ENCODE assay signal across 8 mouse cellular contexts in genomic region chr9:99449886-99450647, GRCm38 (mm10). TPM values are rescaled to one million over a fixed set of nuclear protein-coding genes. Genes with fewer than 3 reads are reported as not detected.
DNase-seq lines count a peak whose midpoint lies in the region; ATAC-seq and TF ChIP-seq lines count a peak whose summit lies in the region.

No protein-coding gene starts in this region.

- 0 out of 2 replicates have a peak, but pooled peaks cover 10% of the 10 kb centered on the region for H3K4me1 ChIP-seq in forebrain, embryonic 13.5 days
- peaks cover 7% of the 10 kb centered on the region for H3K4me1 ChIP-seq in forebrain, embryonic 10.5 days
- no peaks in the 10 kb centered on the region for H3K4me1 ChIP-seq in lung, embryonic 14.5 days (ENCODE audit: insufficient read depth)
- peaks cover 9% of the 10 kb centered on the region for H3K4me1 ChIP-seq in embryonic fibroblast, embryonic 13.5 days (ENCODE audit: control insufficient read depth, insufficient read depth, low read length)

- WGBS in forebrain, embryonic 13.5 days: 53% methylated on average over 9 of the region's 9 CpGs
- 44% methylated on average over 9 of the region's 9 CpGs for WGBS in forebrain, embryonic 10.5 days
- 31% methylated on average over 9 of the region's 9 CpGs for WGBS in lung, embryonic 14.5 days

- no peaks in the 10 kb centered on the region for H3K9me3 ChIP-seq in forebrain, embryonic 13.5 days (replicated peaks)
- no peaks in the 10 kb centered on the region for H3K9me3 ChIP-seq in forebrain, embryonic 10.5 days
- H3K9me3 ChIP-seq in lung, embryonic 14.5 days (ENCODE audit: low read depth, low read length): no peaks in the 10 kb centered on the region

- no peak overlapping the region for H3K4me3 ChIP-seq in forebrain, embryonic 13.5 days
- H3K4me3 ChIP-seq in forebrain, embryonic 10.5 days: no peak overlapping the region
- no peak overlapping the region for H3K4me3 ChIP-seq in lung, embryonic 14.5 days (ENCODE audit: low read depth, low read length)
- no peak overlapping the region for H3K4me3 ChIP-seq in embryonic fibroblast, embryonic 13.5 days (ENCODE audit: insufficient read depth, low read length)

- no peak overlapping the region for H3K9ac ChIP-seq in forebrain, embryonic 13.5 days
- H3K9ac ChIP-seq in lung, embryonic 14.5 days: no peak overlapping the region

- peaks cover 15% of the 10 kb centered on the region for H3K27me3 ChIP-seq in forebrain, embryonic 13.5 days
- peaks cover 24% of the 10 kb centered on the region for H3K27me3 ChIP-seq in forebrain, embryonic 10.5 days (ENCODE audit: poor library complexity, severe bottlenecking)
- H3K27me3 ChIP-seq in lung, embryonic 14.5 days (ENCODE audit: insufficient read depth, low read length): 0 out of 2 replicates have a peak, but pooled peaks cover 7% of the 10 kb centered on the region

- TF ChIP-seq CTCF in lung, embryonic 14.5 days (IDR thresholded peaks at IDR 0.05; ENCODE audit: low read depth): peak; percentile 54
- TF ChIP-seq CTCF in embryonic fibroblast, embryonic 13.5 days (IDR thresholded peaks at IDR 0.05; ENCODE audit: borderline replicate concordance, insufficient read depth, low read length): peak; percentile 47; the same call in 1 of the 2 replicates

- no peak overlapping the region for H3K4me2 ChIP-seq in forebrain, embryonic 13.5 days
- no peak overlapping the region for H3K4me2 ChIP-seq in lung, embryonic 14.5 days

- no peak for TF ChIP-seq POLR2A in embryonic fibroblast, embryonic 13.5 days (IDR thresholded peaks at IDR 0.05; ENCODE audit: low read depth, low read length)

- ATAC-seq in forebrain, embryonic 13.5 days: peak; percentile 48; the same call in 1 of the 2 replicates
- ATAC-seq in lung, embryonic 14.5 days (ENCODE audit: insufficient read depth): no peak
- ATAC-seq in activated CD4-positive, CD25-positive, alpha-beta regulatory T cell, adult 4 months: no peak

- no peak for DNase-seq in forebrain, embryonic 10.5 days (ENCODE audit: extremely low spot score, low spot score)
- DNase-seq in lung, embryonic 14.5 days: peak; percentile 61
- DNase-seq in lung, postnatal 4 days: no peak
- peak; percentile 31 for DNase-seq in skeletal muscle tissue, adult 2 months (ENCODE audit: low read depth, low spot score)
- DNase-seq in frontal cortex, postnatal 10 days (ENCODE audit: low spot score in 2 of 2): no peak

- H3K36me3 ChIP-seq in forebrain, embryonic 13.5 days (ENCODE audit: poor library complexity, severe bottlenecking): no peaks in the 10 kb centered on the region
- H3K36me3 ChIP-seq in forebrain, embryonic 10.5 days (replicated peaks): no peaks in the 10 kb centered on the region
- no peaks in the 10 kb centered on the region for H3K36me3 ChIP-seq in lung, embryonic 14.5 days (ENCODE audit: insufficient read depth)

- no peak overlapping the region for H3K27ac ChIP-seq in forebrain, embryonic 13.5 days
- H3K27ac ChIP-seq in forebrain, embryonic 10.5 days: no peak overlapping the region
- no peak overlapping the region for H3K27ac ChIP-seq in lung, embryonic 14.5 days (ENCODE audit: low read depth)
- no peak overlapping the region for H3K27ac ChIP-seq in embryonic fibroblast, embryonic 13.5 days (ENCODE audit: insufficient read depth, low read length)

RNA-seq across cellular contexts. Expression of gene Nme9, which starts 1.2 kb away (rescaled TPM):
- 0.56 and 0.72 TPM in 2 replicates for polyA plus RNA-seq in forebrain, embryonic 13.5 days (2015; fragmentation: Nextera tagmentation; extraction: Ambion mirVana)
- polyA plus RNA-seq in forebrain, embryonic 10.5 days (2016; fragmentation: Nextera tagmentation; extraction: Ambion mirVana): not detected in 2 replicates
- 0.26 TPM in 1 of 2 replicates, not detected in the other for polyA plus RNA-seq in lung, embryonic 14.5 days (2014; fragmentation: Nextera tagmentation; extraction: Ambion mirVana)
- not detected in 2 replicates for polyA plus RNA-seq in embryonic fibroblast, embryonic 13.5 days (2011; ENCODE audit: insufficient read length, low read depth, missing spikeins)
- polyA plus RNA-seq in activated CD4-positive, CD25-positive, alpha-beta regulatory T cell, adult 4 months (2017; shearing (Covaris generic)): not detected

RNA-seq across cellular contexts. Expression of gene Mras, which starts 12.9 kb away (rescaled TPM):
- 43.4 and 44.8 TPM in 2 replicates for polyA plus RNA-seq in forebrain, embryonic 13.5 days (2015; fragmentation: Nextera tagmentation; extraction: Ambion mirVana)
- polyA plus RNA-seq in forebrain, embryonic 10.5 days (2016; fragmentation: Nextera tagmentation; extraction: Ambion mirVana): 7.6 and 8.7 TPM in 2 replicates
- 10.3 and 12.2 TPM in 2 replicates for polyA plus RNA-seq in lung, embryonic 14.5 days (2014; fragmentation: Nextera tagmentation; extraction: Ambion mirVana)
- 29.5 and 35.3 TPM in 2 replicates for polyA plus RNA-seq in embryonic fibroblast, embryonic 13.5 days (2011; ENCODE audit: insufficient read length, low read depth, missing spikeins)
- polyA plus RNA-seq in activated CD4-positive, CD25-positive, alpha-beta regulatory T cell, adult 4 months (2017; shearing (Covaris generic)): not detected

Comparison
In these comparisons a context has a peak if more than half of its experiments do, and no peak if none do; other contexts are left out.
1. DNase-seq: peak in lung, embryonic 14.5 days (single experiment) and skeletal muscle tissue, adult 2 months (single experiment); none in forebrain, embryonic 10.5 days (single experiment), lung, postnatal 4 days (0 of 2) and frontal cortex, postnatal 10 days (0 of 2).